Mouse (Mus musculus): ENCODE data around the gene Slc26a9.
"Not testable (repeated sequence)": the region's sequence is repeated elsewhere in the genome, so short reads cannot be mapped to it uniquely, and the experiment has no call there.

Slc26a9 gene

GRCm38 (mm10) chr1:131764581-131765338 lies 20.9 kb downstream of the Slc26a9 start:
- in situ Hi-C loops (cut with MboI; ENCODE audit: low sequenced_read_pairs) = loop anchor here (5.0 to 10.0 kb wide), 2 partner anchors 57 to 160 kb away; no protein-coding TSS in a partner anchor

GRCm38 (mm10) chr1:131765357-131766001 lies 21.7 kb downstream of the Slc26a9 start:
- in situ Hi-C loops (cut with MboI; ENCODE audit: low sequenced_read_pairs) = loop anchor here (10.0 kb wide), 1 partner anchor 161 kb away; no protein-coding TSS in a partner anchor

GRCm38 (mm10) chr1:131769296-131769695 lies 25.5 kb downstream of the Slc26a9 start:
- in situ Hi-C loops (cut with MboI; ENCODE audit: low sequenced_read_pairs) = loop anchor here (10.0 kb wide), 1 partner anchor 164 kb away; no protein-coding TSS in a partner anchor

GRCm38 (mm10) chr1:131770656-131771055 lies 26.8 kb downstream of the Slc26a9 start:
- in situ Hi-C loops (cut with MboI; ENCODE audit: low sequenced_read_pairs) = no loop called here

GRCm38 (mm10) chr1:131771440-131771839 lies 27.6 kb downstream of the Slc26a9 start:
- in situ Hi-C loops (cut with MboI; ENCODE audit: low sequenced_read_pairs) = no loop called here

GRCm38 (mm10) chr1:131794591-131794990 lies 50.8 kb downstream of the Slc26a9 start:
- in situ Hi-C loops (cut with MboI; ENCODE audit: low sequenced_read_pairs) = no loop called here

- in situ Hi-C loops (cut with MboI; ENCODE audit: low sequenced_read_pairs) = no loop called here
Measured at GRCm38 (mm10) chr1:131795171-131795570, 51.3 kb downstream of the Slc26a9 start.

- in situ Hi-C loops (cut with MboI; ENCODE audit: low sequenced_read_pairs) = no loop called here
Measured at GRCm38 (mm10) chr1:131797202-131797909, 53.5 kb downstream of the Slc26a9 start, which contains the start of gene Pm20d1. Gene Pm20d1 (plus strand): TSS chr1:131797381.

GRCm38 (mm10) chr1:131800001-131800400 lies 56.2 kb downstream of the Slc26a9 start:
- in situ Hi-C loops (cut with MboI; ENCODE audit: low sequenced_read_pairs) = no loop called here

GRCm38 (mm10) chr1:131801071-131801470 lies 57.2 kb downstream of the Slc26a9 start:
- in situ Hi-C loops (cut with MboI; ENCODE audit: low sequenced_read_pairs) = no loop called here

GRCm38 (mm10) chr1:131802652-131803051 lies 58.8 kb downstream of the Slc26a9 start:
- in situ Hi-C loops (cut with MboI; ENCODE audit: low sequenced_read_pairs) = no loop called here

GRCm38 (mm10) chr1:131804166-131804565 lies 60.3 kb downstream of the Slc26a9 start:
- in situ Hi-C loops (cut with MboI; ENCODE audit: low sequenced_read_pairs) = no loop called here

GRCm38 (mm10) chr1:131808986-131809385 lies 65.2 kb downstream of the Slc26a9 start:
- in situ Hi-C loops (cut with MboI; ENCODE audit: low sequenced_read_pairs) = no loop called here

- in situ Hi-C loops (cut with MboI; ENCODE audit: low sequenced_read_pairs) = no loop called here
Measured at GRCm38 (mm10) chr1:131809651-131810050, 65.8 kb downstream of the Slc26a9 start.

GRCm38 (mm10) chr1:131811393-131811792 lies 67.6 kb downstream of the Slc26a9 start:
- in situ Hi-C loops (cut with MboI; ENCODE audit: low sequenced_read_pairs) = no loop called here

GRCm38 (mm10) chr1:131812006-131812405 lies 68.2 kb downstream of the Slc26a9 start:
- in situ Hi-C loops (cut with MboI; ENCODE audit: low sequenced_read_pairs) = no loop called here

- in situ Hi-C loops (cut with MboI; ENCODE audit: low sequenced_read_pairs) = no loop called here
Measured at GRCm38 (mm10) chr1:131812631-131813295, 68.9 kb downstream of the Slc26a9 start.

GRCm38 (mm10) chr1:131813731-131814130 lies 69.9 kb downstream of the Slc26a9 start:
- in situ Hi-C loops (cut with MboI; ENCODE audit: low sequenced_read_pairs) = no loop called here

- in situ Hi-C loops (cut with MboI; ENCODE audit: low sequenced_read_pairs) = no loop called here
Measured at GRCm38 (mm10) chr1:131814191-131814590, 70.4 kb downstream of the Slc26a9 start.

GRCm38 (mm10) chr1:131816886-131817285 lies 73.1 kb downstream of the Slc26a9 start:
- in situ Hi-C loops (cut with MboI; ENCODE audit: low sequenced_read_pairs) = no loop called here

- in situ Hi-C loops (cut with MboI; ENCODE audit: low sequenced_read_pairs) = not testable (repeated sequence)
Measured at GRCm38 (mm10) chr1:131820353-131820752, 76.5 kb downstream of the Slc26a9 start.

Measured in CH12F3 (cell line).